Mouse (Mus musculus) A20 (cell line): Measurements from ENCODE around the gene Thada.
"Not testable (repeated sequence)": the region's sequence is repeated elsewhere in the genome, so short reads cannot be mapped to it uniquely, and the experiment has no call there.

Experiments used
- DNase-seq: peaks from one replicate; pipeline ENCODE4 v3.0.0-alpha.2; 2011; ENCODE audit warnings: low read depth, low spot score

Gene Thada

GRCm38 (mm10) chr17:84187264-84187663, 278.7 kb downstream of the Thada start:
- DNase-seq, result not testable (repeated sequence)

GRCm38 (mm10) chr17:84186451-84187202, 279.4 kb downstream of the Thada start:
- peak; percentile 85 for DNase-seq

GRCm38 (mm10) chr17:84185581-84186450, 280.2 kb downstream of the Thada start:
- peak; percentile 87 for DNase-seq

GRCm38 (mm10) chr17:84185011-84185411, 281.0 kb downstream of the Thada start:
- DNase-seq, result peak; percentile 63

- peak; percentile 88 for DNase-seq
These were observed 282.7 kb downstream of the Thada start for GRCm38 (mm10) chr17:84183291-84183781.

- DNase-seq, result peak; percentile 62
These were observed 283.4 kb downstream of the Thada start for GRCm38 (mm10) chr17:84182311-84183271.

GRCm38 (mm10) chr17:84181502-84182310, 284.3 kb downstream of the Thada start:
- peak; percentile 93 for DNase-seq

- peak; percentile 85 for DNase-seq
These were observed 285.1 kb downstream of the Thada start for GRCm38 (mm10) chr17:84180715-84181501.

- DNase-seq, result no peak
These were observed 286.0 kb downstream of the Thada start for GRCm38 (mm10) chr17:84179973-84180365.

GRCm38 (mm10) chr17:84179026-84179972, 286.7 kb downstream of the Thada start:
- no peak for DNase-seq

- no peak for DNase-seq
These were observed 288.5 kb downstream of the Thada start for GRCm38 (mm10) chr17:84177481-84177880.

- no peak for DNase-seq
These were observed 289.6 kb downstream of the Thada start for GRCm38 (mm10) chr17:84176446-84176845.

- DNase-seq, result no peak
These were observed 290.8 kb downstream of the Thada start for GRCm38 (mm10) chr17:84175196-84175595.

GRCm38 (mm10) chr17:84167377-84167776, 298.6 kb downstream of the Thada start:
- no peak for DNase-seq

- no peak for DNase-seq
These were observed 299.7 kb downstream of the Thada start for GRCm38 (mm10) chr17:84166135-84166860.

- no peak for DNase-seq
These were observed 300.3 kb downstream of the Thada start for GRCm38 (mm10) chr17:84165735-84166134.

- DNase-seq, result no peak
These were observed 301.9 kb downstream of the Thada start for GRCm38 (mm10) chr17:84164146-84164545.
